Mouse (Mus musculus) neural tube, embryonic 11.5 days (tissue): ENCODE results near the gene Nudt13. TPM values are rescaled to one million over a fixed set of nuclear protein-coding genes. Genes with fewer than 3 reads are reported as not detected.

Experiments used
- ATAC-seq: fragments of 200-750 bp; cut with Nextera tagmentation; 2 replicates; pipeline ENCODE4 v1.8.0; 2017; ENCODE audit warnings: moderate number of reproducible peaks, mild to moderate bottlenecking, moderate TSS enrichment, moderate library complexity; ENCODE audit not compliant: insufficient read depth, low FRiP score, low TSS enrichment
- DNase-seq: peaks from one replicate; pipeline ENCODE4 v3.0.0-alpha.2; 2015; ENCODE audit warnings: low spot score
- H3K27ac ChIP-seq: fragments of 300-500 bp; sonication (generic); 2 replicates; pipeline ENCODE4 v1.5.1; 2014; ENCODE audit warnings: low read depth, mild to moderate bottlenecking, low read length
- H3K27me3 ChIP-seq: fragments of 300-500 bp; sonication (generic); 2 replicates; pipeline ENCODE4 v1.6.1; 2014; ENCODE audit warnings: mild to moderate bottlenecking, low read length, mixed read lengths; ENCODE audit not compliant: control insufficient read depth, insufficient read depth
- H3K36me3 ChIP-seq: fragments of 300-500 bp; sonication (generic); 2 replicates; pipeline ENCODE4 v1.6.1; 2014; ENCODE audit warnings: mild to moderate bottlenecking, low read length, moderate library complexity, mixed read lengths; ENCODE audit not compliant: control insufficient read depth, insufficient read depth
- H3K4me1 ChIP-seq: fragments of 300-500 bp; sonication (generic); 2 replicates; pipeline ENCODE4 v1.6.1; 2014; ENCODE audit warnings: low read length, mixed read lengths; ENCODE audit not compliant: control insufficient read depth, insufficient read depth
- H3K4me2 ChIP-seq: fragments of 300-500 bp; sonication (generic); 2 replicates; pipeline ENCODE4 v1.6.1; 2014; ENCODE audit warnings: low read depth, mild to moderate bottlenecking, moderate library complexity
- H3K4me3 ChIP-seq: fragments of 300-500 bp; sonication (generic); 2 replicates; pipeline ENCODE4 v1.5.1; 2014; ENCODE audit warnings: low read depth, low read length
- H3K9ac ChIP-seq: fragments of 300-500 bp; sonication (generic); 2 replicates; pipeline ENCODE4 v1.6.1; 2014; ENCODE audit warnings: mild to moderate bottlenecking, low read length
- H3K9me3 ChIP-seq: fragments of 300-500 bp; sonication (generic); 2 replicates; pipeline ENCODE4 v1.6.1; 2016; ENCODE audit warnings: low read length; ENCODE audit not compliant: control insufficient read depth
- WGBS: fragments of 180-500 bp; shearing (Covaris S2); extraction: QIAGEN DNeasy Blood & Tissue Kit; methylation state at CpG from one replicate; pipeline ENCODE4 v1.1.7; 2014; 5-methylcytosine and 5-hydroxymethylcytosine counted together
- polyA plus RNA-seq: library from polyadenylated mRNA; unstranded; fragments of >200 nt; fragmentation: Nextera tagmentation; extraction: Ambion mirVana; gene quantifications from 2 replicates; pipeline ENCODE4 v1.2.1, GENCODE M21; 2014

Nudt13 gene
- polyA plus RNA-seq, 1 experiment from 2014 or later, result 8.1 TPM

DNA sequence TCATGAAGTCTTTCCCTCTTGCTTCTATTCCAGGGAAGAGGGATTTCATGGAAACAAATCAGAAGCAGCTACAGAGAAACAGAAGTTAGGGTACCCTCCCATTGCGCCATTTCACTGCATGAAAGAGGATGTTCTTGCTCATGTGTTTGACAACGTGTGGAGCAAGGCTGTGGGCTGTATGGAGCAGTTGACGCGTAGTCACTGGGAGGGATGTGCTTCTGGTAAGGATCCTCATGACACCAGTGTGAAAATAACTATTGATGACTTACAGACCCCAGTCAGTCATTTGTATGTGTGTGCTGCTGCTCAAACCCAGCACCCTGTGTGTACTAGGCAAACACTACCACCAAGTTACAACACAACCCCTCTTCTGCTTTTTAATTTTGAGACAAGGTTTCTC is 68.7 kb downstream of the Nudt13 start:
- 93% methylated on average over 4 of the region's 4 CpGs for WGBS
- peaks cover 5% of the 10 kb centered on the region for H3K36me3 ChIP-seq

More for the DNA sequence above, 68.7 kb downstream of the Nudt13 start:
- Histone ChIP-seq H3K9me3 (no peaks in the 10 kb centered on the region), H3K4me2 (no peak overlapping the region), H3K27ac (no peak overlapping the region), H3K9ac (no peak overlapping the region), H3K27me3 (no peaks in the 10 kb centered on the region), H3K4me3 (no peak overlapping the region), H3K4me1 (no peaks in the 10 kb centered on the region)
- DNase-seq (no peak), ATAC-seq (no peak)

Other genes starting within 250 kb of the Nudt13 start
- 9.7 and 12.7 TPM in 2 replicates for gene Saysd1, start 156.2 kb upstream of the Nudt13 start, polyA plus RNA-seq
- 8.8 and 9.1 TPM in 2 replicates for gene Kcnk5, start 112.9 kb upstream of the Nudt13 start, polyA plus RNA-seq
- not detected in 2 replicates for gene Kcnk16, start 25.5 kb upstream of the Nudt13 start, polyA plus RNA-seq
- 68.5 and 71.6 TPM in 2 replicates for gene Ecd, start 53.4 kb downstream of the Nudt13 start, polyA plus RNA-seq
- 53.1 and 55.7 TPM in 2 replicates for gene Fam149b, start 53.5 kb downstream of the Nudt13 start, polyA plus RNA-seq
- gene Dnajc9, start 94.2 kb downstream of the Nudt13 start, polyA plus RNA-seq, result 236 and 245 TPM in 2 replicates
- gene Mrps16, start 98.9 kb downstream of the Nudt13 start, polyA plus RNA-seq, result 75.0 and 75.6 TPM in 2 replicates
- gene Cfap70, start 157.5 kb downstream of the Nudt13 start, polyA plus RNA-seq, result 0.24 and 0.53 TPM in 2 replicates
- 14.7 and 17.2 TPM in 2 replicates for gene Anxa7, start 185.4 kb downstream of the Nudt13 start, polyA plus RNA-seq
- gene Mss51, start 202.2 kb downstream of the Nudt13 start, polyA plus RNA-seq, result 0.81 and 0.98 TPM in 2 replicates